ENCODE assay signal across 15 mouse cellular contexts in genomic region chr11:57708174-57709154, GRCm38 (mm10).
DNase-seq lines count a peak whose midpoint lies in the region; ATAC-seq lines count a peak whose summit lies in the region.
"Had no signal": no experiment of that assay in that cellular context is flagged by ENCODE, and none has a peak within 500 bp of the region (broad histone marks: within the 10 kb centered on the region; RNA-seq: fewer than 3 reads in every experiment).

No protein-coding gene starts in this region.

- peak overlapping the region; percentile 54 for H3K27ac ChIP-seq in limb, embryonic 15.5 days
- H3K27ac ChIP-seq in limb, embryonic 10.5 days = no peak overlapping the region
- H3K27ac ChIP-seq: forebrain, embryonic 13.5 days; hindbrain, embryonic 14.5 days; midbrain, embryonic 12.5 days had no signal

- H3K27me3 ChIP-seq in limb, embryonic 15.5 days = no peaks in the 10 kb centered on the region
- no peaks in the 10 kb centered on the region for H3K27me3 ChIP-seq in limb, embryonic 10.5 days (ENCODE audit: low read depth, poor library complexity, severe bottlenecking)
- H3K27me3 ChIP-seq: forebrain, embryonic 13.5 days; midbrain, embryonic 12.5 days had no signal

- no peak overlapping the region for H3K4me3 ChIP-seq in limb, embryonic 15.5 days
- no peak overlapping the region for H3K4me3 ChIP-seq in limb, embryonic 10.5 days
- H3K4me3 ChIP-seq: forebrain, embryonic 13.5 days; midbrain, embryonic 12.5 days had no signal

- H3K9ac ChIP-seq in limb, embryonic 15.5 days = no peak overlapping the region
- H3K9ac ChIP-seq: forebrain, embryonic 13.5 days; hindbrain, embryonic 14.5 days; midbrain, embryonic 12.5 days had no signal

- 81% methylated on average over 22 of the region's 22 CpGs for WGBS in limb, embryonic 15.5 days
- 88% methylated on average over 22 of the region's 22 CpGs for WGBS in limb, embryonic 10.5 days

- peaks cover 14% of the 10 kb centered on the region for H3K36me3 ChIP-seq in limb, embryonic 15.5 days
- H3K36me3 ChIP-seq in limb, embryonic 10.5 days = peaks cover 15% of the 10 kb centered on the region

- no peaks in the 10 kb centered on the region for H3K9me3 ChIP-seq in limb, embryonic 15.5 days
- H3K9me3 ChIP-seq in limb, embryonic 10.5 days (replicated peaks) = peaks cover 3% of the 10 kb centered on the region; the same call in 1 of the 2 replicates

- no peaks in the 10 kb centered on the region for H3K4me1 ChIP-seq in limb, embryonic 15.5 days
- H3K4me1 ChIP-seq in limb, embryonic 10.5 days = peaks cover 11% of the 10 kb centered on the region; the same call in 1 of the 2 replicates
- H3K4me1 ChIP-seq: midbrain, embryonic 12.5 days had no signal

- ATAC-seq in limb, embryonic 15.5 days (ENCODE audit: insufficient number of reproducible peaks, low FRiP score, low TSS enrichment, low read depth) = no peak
- ATAC-seq in cerebellum, adult (ENCODE audit: insufficient number of reproducible peaks, low FRiP score, low TSS enrichment) = no peak
- ATAC-seq: forebrain, embryonic 13.5 days had no signal

- no peak for DNase-seq in limb, embryonic 10.5 days (ENCODE audit: low spot score)
- DNase-seq in brain, adult 2 months (ENCODE audit: low read depth, low spot score) = peak; percentile 47
- DNase-seq in kidney, adult 18-20 months = peak; percentile 53
- peak; percentile 49 to 64 for DNase-seq in kidney, postnatal 4 days
- no peak for DNase-seq in frontal cortex, postnatal 14 days (ENCODE audit: low spot score in 2 of 2)
- DNase-seq in layer of hippocampus, postnatal 10 days (ENCODE audit: low spot score in 2 of 2) = no peak
- DNase-seq: cerebellum, adult 8-10 months; gastrocnemius, postnatal 10 days; layer of hippocampus, adult 9-11 months; retina, postnatal 1 day had no signal

- H3K4me2 ChIP-seq in limb, embryonic 15.5 days = no peak overlapping the region
- H3K4me2 ChIP-seq: forebrain, embryonic 13.5 days; hindbrain, embryonic 14.5 days; midbrain, embryonic 12.5 days had no signal

Comparison
In these comparisons a context has a peak if more than half of its experiments do, and no peak if none do; other contexts are left out.
1. DNase-seq: peak in brain, adult 2 months (single experiment), kidney, adult 18-20 months (single experiment) and kidney, postnatal 4 days (2 of 2); none in limb, embryonic 10.5 days (single experiment), frontal cortex, postnatal 14 days (0 of 2) and layer of hippocampus, postnatal 10 days (0 of 2).